Mouse (Mus musculus): ENCODE measurements at regions not wholly inside any gene's neighbourhood (a gene's known extent, or its start where the extent isn't known, plus 50 kb on each side); places are given as distances from the start of the nearest gene placed in this dataset.

DNA sequence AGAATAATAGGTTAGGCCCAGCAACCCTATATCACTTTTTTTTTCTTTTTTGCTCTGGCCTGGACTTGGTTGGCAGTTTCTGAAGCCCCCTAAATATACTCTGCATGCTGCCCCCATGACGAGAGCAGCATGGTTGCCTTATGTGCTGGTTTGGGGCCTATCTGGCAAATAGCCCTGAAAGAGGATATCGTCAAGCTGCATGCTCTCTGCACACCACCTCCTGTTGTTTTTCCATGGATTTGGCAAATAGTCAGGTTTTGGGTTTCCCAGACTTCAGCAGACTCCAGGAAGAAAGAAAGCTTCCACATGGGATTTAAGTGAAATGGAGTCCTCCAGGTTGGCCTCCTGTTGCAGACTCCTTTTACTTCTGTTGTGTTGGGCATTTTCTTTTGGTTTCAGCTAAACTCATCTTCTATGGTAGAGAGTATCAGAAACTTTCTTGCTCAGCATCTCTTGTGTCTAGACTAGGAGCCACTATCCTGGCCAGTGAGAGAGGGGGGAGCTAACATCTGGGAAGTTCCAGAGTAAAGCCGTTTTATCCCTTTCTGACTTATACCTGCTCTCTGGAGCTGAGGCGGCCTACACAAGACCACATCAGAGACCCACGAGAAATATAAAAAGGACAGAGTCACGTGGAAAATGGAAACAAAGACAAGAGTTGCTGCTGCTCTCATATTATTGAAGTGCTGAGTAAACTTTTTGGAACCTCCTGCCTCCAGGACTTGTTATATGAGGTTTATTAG is 140.4 kb upstream of the Egfl6 start:
- DNase-seq (ENCODE audit: low read depth, low spot score): no peak

DNA sequence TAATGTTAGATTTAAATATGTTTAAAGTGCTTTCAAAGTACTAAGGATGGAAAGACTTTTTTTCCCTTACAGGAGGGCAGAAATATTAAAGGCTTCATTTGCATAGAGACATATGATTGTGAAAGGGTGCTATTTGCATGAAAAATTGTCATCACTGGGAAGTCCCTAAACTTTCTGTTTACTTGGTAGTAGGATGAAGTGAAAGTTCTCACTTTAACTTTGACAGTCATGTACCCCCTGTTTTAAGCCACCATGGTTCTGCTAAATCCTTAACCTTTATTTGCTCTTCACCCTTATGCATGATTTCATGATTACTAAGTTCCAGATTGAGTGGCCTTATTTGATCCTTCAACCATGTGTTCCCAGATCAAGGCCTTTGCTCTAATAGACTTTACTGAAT is 132.6 kb upstream of the Egfl6 start:
- DNase-seq (ENCODE audit: low read depth, low spot score): no peak

DNA sequence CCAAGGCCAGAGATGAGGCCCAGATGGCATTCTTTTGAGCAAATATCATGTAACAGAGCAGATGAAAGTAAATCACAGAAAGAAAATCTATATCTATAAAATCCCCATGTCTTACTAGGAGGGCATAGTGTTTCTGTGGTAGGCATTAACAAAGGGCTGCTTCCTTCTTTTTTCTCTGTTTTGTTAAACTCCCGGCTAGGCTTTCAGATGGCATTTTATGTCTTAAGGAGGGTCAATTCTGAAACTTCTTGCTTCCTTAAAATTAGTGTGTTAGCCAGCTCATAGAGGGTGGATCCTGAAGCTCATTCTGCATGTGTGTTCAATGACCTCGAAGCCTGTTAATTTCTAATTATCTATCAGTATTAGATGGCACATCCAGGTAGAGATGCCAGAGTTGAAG is 123.8 kb upstream of the Egfl6 start:
- DNase-seq (ENCODE audit: low read depth, low spot score): no peak

DNA sequence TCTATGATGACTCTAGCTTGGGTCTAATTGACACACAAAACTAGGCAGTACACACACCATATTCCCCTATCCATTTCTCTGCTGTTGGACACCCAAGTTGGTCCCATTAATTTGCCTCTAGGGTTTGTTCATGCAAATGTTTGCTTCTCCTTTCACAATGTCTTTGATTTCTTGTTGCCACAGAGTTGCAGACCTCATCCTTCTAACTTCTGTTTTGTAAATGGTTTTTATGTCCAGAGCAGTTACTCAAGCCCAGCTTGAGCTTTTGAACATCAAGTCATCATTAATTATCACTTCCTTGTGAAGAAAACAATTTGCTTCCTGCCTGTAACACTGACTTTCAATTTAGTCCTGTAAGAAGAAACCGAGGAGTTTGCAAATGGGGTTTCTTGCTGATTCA is 122.6 kb upstream of the Egfl6 start:
- DNase-seq (ENCODE audit: low read depth, low spot score): no peak

DNA sequence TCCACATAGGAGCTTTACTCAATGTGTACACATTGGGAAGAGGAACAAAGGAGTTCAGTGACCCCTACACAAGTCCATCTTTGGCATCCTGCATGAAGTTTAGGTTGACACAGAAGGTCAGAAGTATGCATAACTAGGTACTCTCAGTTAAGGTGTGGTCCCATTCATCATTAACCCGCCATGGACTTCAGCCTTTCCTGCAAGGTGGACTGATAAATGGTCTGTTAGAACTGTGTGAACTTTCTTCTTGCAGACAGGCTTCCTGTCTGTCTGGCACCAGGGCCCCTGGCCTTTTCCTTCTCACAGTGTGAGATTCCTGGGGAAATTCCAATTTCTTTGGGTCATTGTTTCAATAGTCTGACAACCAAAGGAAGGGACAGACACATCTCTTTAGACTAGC is 121.5 kb upstream of the Egfl6 start:
- no peak for DNase-seq (ENCODE audit: low read depth, low spot score)

DNA sequence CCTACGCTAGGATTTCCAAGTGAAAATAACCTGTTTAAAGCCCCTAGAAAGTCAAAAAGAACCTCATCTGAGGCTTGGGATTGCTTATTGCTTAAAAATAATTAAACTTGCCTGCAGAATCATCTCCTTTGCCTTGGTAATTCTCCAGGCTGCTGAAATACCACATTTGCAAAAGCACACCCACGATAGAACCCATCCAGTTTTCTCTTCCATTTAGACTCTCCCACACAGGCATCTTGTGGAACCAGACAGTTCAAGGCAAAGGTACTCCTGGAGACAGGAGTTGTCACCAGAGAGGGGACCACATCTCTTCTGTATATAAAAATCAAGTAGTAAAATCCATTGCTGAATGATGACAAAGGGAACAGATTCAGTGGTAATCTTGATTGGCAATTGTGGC is 118.8 kb upstream of the Egfl6 start:
- DNase-seq (ENCODE audit: low read depth, low spot score): peak; percentile 78

DNA sequence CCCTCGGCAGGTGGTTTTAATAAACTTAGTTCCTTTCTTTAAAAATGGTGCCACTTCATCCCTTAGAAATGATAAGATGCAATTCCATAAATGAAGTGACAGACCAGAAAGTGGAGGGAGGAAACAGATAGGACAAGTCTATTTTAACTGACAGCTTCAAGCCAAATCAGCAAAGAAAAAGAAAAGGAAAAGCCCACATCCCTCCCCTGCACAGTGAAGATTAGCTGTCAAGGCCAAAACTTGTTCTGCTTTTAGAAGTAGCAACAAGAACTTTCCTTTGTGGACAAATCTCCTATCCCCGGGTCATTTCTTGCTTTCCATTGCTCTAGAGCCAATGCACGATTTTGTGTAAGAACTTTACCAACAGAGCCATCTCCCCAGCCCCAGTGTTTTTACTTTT is 108.7 kb upstream of the Egfl6 start:
- no peak for DNase-seq (ENCODE audit: low read depth, low spot score)

DNA sequence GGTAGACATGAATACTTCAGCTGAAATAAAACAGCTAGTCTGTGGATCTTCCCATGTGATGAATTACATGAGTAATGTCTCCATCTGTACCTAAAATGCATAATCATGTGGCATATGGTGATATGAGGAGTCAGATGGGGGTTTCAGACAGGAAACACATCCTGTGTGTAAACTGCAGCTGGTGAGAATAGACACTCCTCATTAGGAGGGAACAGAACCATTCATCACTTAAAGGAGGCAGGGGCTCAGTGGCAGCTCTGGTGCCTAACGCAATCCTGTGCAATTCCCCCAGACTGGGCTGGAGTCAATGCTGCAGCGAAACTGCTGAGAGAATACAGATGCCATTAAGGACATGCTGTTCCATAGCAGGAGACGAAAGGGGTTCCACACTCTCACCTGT is 103.3 kb upstream of the Egfl6 start:
- peak; percentile 26 for DNase-seq (ENCODE audit: low read depth, low spot score)

DNA sequence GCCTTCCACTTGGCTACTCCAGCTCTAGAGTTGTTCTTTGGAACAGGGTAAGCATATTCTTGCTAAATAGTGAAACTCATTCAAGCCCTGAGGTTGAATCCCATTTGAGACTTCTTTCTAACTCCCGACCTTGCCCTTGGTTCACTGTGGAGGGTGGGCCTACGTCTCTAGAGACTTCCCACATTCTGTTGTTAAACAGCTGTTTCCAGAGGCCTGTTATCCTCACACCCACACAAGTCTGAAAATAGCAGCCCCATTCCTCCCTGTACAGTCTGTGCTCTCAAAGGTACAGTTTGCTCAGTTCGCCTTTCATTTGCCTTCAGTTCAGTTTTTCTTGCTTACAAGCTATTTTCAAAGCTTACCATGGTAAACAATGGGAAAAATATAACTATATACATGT is 87.9 kb upstream of the Egfl6 start:
- DNase-seq (ENCODE audit: low read depth, low spot score): peak; percentile 17

DNA sequence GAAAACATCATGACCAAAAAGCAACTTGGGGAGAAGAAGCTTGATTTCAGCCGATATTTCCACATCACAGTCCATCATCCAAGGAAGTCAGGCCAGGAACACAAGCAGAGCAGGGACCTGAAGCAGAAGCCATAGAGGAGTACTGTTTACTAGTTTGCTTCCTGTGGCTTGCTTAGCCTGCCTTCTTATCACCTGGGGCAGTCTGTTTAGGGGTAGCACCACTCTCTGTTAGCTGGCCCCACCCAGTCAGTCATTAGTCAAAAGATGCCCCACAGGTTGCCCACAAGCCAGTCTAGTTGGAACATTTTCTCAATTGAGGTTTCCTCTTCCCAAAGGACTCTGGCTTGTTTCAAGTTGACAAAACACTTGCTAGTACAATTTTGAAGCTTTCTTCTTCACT is 87.1 kb upstream of the Egfl6 start:
- no peak for DNase-seq (ENCODE audit: low read depth, low spot score)

DNA sequence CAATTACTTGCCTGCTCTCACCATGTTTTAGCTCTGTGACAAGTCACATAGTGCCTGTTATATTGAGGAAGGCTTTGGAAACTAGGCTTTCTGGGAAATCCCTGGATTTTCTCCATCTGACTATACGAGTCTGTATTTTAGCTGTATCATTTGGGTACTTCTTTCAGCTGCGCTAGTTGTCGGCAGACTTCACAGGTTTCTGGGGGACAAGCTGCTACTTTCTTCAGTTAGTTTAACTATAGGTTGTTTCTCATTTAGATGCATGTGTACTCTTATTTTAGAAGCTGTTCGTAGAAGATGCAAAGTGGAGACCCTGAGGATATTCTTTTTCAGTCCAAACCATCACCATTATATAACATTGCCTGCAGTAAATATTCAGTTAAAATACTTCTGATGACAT is 86.3 kb upstream of the Egfl6 start:
- peak; percentile 58 for DNase-seq (ENCODE audit: low read depth, low spot score)

DNA sequence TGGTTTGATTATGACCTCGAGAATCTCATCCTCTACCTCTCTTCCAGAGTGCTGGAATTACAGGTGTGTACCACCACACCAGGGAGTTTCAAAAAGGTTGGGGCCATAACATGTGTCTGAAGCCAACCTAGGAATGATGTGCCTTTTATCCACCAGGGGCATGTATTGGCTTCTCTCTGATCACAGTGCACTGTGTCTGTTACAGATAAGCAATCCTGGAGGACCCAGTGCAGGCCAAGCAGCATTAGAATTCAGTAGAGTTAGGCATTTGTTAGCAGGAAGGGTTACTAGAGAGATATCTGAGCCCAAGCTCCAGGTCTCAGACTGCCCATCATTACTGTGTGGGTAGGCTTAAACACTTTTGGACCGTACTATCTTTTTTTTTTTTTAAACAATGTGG is 80.8 kb upstream of the Egfl6 start:
- DNase-seq (ENCODE audit: low read depth, low spot score): no peak

DNA sequence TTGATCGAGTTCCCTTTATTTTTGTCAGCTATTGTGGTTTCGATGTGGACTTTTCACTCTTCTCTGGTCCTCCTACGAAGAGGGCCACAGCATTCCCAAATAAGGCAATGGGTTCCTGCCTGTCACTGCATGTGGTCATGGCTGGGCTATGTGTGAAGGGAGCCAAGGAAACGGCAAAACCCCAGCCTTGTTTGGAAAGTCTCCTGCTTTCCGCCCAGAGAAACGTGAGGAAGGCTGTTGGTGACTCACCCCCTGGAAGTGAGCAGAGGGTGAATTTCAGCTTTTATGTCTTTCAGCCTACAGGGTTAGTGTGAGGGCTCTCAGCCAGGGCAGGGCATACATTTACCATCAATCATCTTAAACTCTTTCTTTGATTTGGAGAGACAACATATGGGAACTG is 76.3 kb upstream of the Egfl6 start:
- DNase-seq (ENCODE audit: low read depth, low spot score): peak; percentile 22

DNA sequence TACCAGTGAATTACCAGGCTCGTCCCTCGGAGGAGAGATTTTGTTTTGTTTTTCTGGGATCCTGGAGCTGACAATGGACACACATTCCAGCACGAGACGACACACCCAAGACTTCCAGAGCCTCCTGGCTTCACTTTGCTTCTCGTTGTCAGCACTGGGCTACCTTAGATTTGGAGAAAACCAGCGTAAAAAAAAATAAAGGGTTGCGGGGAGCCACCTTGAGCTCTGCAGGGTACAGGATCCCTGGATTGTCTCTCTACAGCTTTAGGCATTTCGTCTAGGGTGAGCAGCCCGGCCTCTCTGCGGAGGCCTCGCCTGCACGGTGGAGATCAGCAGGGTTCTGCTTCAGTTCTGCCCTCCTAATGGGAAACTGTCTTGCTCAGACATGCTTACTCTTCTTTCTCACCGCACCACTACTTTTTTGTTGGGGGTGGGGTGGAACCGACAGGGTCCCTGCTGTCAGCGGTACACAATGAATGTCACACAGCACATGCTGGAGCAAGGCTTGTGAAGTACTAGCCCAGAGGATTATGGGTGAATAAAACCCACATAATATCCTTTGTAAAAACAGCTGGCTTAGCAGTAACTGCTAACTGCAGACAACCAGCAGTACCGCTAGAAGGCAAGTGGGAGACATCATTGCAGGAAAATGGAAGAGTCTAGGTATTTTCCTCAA is 75.7 kb upstream of the Egfl6 start:
- DNase-seq (ENCODE audit: low read depth, low spot score): peak; percentile 46

DNA sequence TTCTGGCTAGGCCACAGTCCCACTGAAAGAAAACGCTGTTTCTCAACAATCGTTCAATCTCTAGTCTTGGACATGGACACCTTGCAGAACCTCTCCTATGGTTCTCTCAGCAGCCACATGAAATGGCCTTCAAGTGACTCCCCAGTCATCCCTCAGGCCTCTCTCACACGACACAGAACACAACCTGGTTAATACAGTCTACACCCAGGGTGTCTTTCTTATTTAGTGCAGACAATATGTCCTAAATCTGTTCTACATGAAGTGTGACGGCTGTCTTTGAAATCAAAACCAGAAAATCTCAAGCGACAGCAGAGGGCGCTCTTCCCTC is 75.2 kb upstream of the Egfl6 start:
- peak; percentile 49 for DNase-seq (ENCODE audit: low read depth, low spot score)

DNA sequence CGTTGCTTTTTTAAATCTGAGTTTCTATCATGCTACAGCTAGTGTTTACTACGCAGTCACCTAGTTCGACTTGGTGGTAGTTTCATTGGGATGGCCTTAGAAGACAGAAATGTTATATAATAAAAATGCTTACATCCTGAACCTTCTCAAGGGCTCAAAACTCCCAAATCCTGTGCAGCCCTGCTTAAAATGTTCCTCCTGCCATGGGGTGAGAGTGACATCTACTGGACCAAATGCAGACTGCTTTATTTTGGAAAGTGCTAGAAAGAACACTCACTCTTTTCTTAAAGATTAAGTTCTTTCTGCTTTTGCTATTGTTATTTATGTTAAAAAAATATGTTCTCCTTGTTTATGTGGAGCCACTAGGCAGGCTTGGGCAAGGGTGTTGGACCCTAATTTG is 66.9 kb upstream of the Egfl6 start:
- peak; percentile 28 for DNase-seq (ENCODE audit: low read depth, low spot score)

DNA sequence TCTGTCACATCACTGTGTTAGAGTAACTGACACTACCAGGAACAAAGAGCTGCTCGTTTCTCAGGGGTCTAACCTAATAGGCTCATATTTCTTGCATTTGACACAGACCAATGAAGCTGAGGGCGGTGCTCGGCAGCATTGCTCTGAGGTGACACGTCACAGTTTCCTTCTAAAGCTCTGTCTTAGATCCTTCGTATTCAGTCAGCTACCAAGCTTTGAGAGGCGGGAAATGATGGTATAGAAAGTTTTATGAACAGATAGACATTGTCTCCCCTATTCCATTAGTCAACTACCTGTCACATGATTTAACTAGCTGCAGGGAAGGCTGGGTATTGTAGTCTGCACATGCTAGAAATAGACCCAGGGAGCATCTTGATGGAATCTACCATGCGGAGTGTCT is 60.2 kb upstream of the Egfl6 start:
- no peak for DNase-seq (ENCODE audit: low read depth, low spot score)

DNA sequence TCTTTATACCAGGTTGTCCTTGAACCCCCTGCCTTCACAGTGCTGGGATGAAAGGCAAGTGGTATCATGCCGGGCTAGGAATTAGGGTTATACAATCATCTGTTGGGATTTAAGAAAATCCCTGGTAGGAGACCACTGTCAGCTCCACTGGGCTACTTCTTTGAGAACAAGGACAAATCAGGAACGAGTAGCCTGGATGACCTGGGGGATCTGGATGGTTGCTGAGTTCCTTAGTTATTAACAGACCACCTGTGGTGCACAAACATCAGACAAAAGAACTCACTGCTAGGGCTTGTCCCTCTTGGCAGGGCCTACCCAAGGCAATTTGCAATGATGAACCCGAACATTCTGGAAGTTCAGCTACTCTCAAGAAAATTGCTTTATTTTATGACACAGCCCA is 55.7 kb upstream of the Egfl6 start:
- no peak for DNase-seq (ENCODE audit: low read depth, low spot score)

DNA sequence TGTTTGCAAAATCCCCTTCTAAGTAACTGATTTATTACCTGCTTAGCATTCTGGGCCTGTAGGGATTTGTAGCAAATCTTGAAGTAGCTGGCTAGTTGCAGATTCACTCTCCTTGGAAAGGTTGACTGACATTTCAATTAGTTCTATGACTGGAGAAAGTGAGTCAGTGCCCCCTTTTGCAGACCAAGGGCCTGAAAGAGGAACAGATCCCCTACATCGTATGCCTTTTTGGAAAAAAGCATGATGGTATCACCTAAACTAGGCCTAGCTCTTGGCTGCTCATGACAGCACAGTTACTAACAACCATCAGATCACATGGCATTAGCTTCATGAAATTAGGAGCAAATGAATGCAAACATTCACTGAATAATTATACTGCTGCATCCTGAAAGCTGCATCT is 54.7 kb upstream of the Egfl6 start:
- no peak for DNase-seq (ENCODE audit: low read depth, low spot score)

Measured in telencephalon, adult 2 months (tissue).